Mouse (Mus musculus) heart, adult 2 months (tissue): ENCODE results near the gene Slc45a1.
A peak's percentile ranks its signal among the peaks of the same experiment; 100 is the strongest.

Source experiments
- CTCF ChIP-seq: fragments of 200-600 bp; IDR thresholded peaks from 2 replicates; pipeline ENCODE4 v1.8.1; 2022; ENCODE audit warnings: antibody characterized with exemption, mild to moderate bottlenecking, moderate library complexity
- POLR2A ChIP-seq: fragments of 200-500 bp; IDR thresholded peaks from 2 replicates; pipeline ENCODE4 v1.6.1; 2011; ENCODE audit warnings: mild to moderate bottlenecking, low read depth, low read length, control low read depth; ENCODE audit not compliant: insufficient read depth

GRCm38 (mm10) chr4:150625951-150626732 lies 25.8 kb downstream of the Slc45a1 start:
- TF ChIP-seq CTCF, result peak; percentile 96
- no peak for TF ChIP-seq POLR2A
